Mouse (Mus musculus): ENCODE results near the gene Eml2. TPM values are rescaled to one million over a fixed set of nuclear protein-coding genes. Genes with fewer than 3 reads are reported as not detected.

Gene Eml2
- total RNA-seq, 2 experiments from 2014 or later: 131 to 138 TPM

DNA sequence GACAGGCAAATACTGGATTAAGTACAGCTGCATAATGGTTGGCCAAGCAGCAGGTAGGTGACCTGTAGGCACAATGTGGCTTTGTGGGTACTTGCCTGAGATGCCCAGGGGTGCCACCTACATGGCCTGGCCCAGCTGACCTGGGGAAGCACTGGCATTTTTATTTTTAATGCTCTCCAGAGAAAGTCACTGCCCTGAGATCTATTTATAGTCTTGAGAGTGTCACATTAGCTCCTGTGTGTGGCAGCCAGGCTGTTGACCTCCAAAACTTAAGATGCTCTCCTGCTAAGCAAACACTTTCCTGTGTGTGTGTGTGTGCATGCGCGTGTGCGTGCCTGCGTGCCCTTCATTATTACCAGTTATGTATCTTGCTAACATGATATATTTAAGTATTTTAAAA, 62.1 kb downstream of the Eml2 start:
- Histone ChIP-seq H3K27ac (no peak overlapping the region), H3K4me3 (no peak overlapping the region)
- DNase-seq (ENCODE audit: extremely low spot score in 1 of 2, low spot score in 2 of 2): no peak
- intact Hi-C loops (cut with DNase I): loop anchor here (2.0 kb wide), 1 partner anchor 38 kb away; no protein-coding TSS in a partner anchor
- TF ChIP-seq CTCF (IDR thresholded peaks at IDR 0.05): no peak

DNA sequence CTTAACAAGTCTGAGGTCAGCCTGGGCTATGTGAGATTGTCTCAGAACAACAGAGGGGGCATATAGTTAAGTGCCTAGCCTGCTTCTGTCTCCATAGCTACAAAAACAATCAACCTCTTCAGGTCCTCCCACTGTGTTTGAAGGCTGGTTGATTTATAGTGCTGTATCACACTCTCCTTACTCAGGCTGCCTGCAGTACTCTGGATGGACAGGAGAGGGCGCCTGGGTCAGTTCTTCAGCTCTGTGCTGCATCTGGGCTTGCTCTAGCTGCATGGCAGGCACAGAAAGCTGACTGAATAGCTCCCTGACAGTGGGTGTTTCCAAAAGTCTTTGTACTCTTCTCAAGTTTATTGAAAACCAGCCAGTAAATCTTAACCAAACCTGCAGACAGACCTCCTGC, 63.2 kb downstream of the Eml2 start:
- intact Hi-C loops (cut with DNase I): loop anchor here (1.0 to 2.0 kb wide), 3 partner anchors 37 to 103 kb away; no protein-coding TSS in a partner anchor
- DNase-seq (ENCODE audit: extremely low spot score in 1 of 2, low spot score in 2 of 2): peak; percentile 87 to 94
- no peak overlapping the region for H3K4me3 ChIP-seq
- TF ChIP-seq CTCF (IDR thresholded peaks at IDR 0.05): peak; percentile 99
- no peak overlapping the region for H3K27ac ChIP-seq

DNA sequence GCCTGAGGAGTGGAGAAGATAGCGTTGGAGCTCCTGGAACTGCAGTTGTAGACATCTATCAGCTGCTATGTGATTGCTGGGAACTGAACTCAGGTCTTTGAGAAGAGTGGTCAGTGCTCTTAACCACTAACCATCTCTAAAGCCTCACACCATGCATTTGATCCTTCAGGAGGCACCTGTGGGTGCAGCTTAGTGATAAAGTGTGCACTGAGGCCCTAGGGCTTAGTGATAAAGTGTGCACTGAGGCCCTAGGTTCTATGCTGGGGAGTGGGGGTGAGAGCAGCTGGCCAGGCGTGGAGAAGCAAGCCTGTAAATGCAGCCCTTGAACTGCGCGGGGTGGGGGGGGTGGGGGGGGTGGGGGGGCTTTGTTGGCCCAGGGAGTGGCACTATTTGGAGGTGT, 63.8 kb downstream of the Eml2 start:
- TF ChIP-seq CTCF (IDR thresholded peaks at IDR 0.05): no peak
- DNase-seq (ENCODE audit: extremely low spot score in 1 of 2, low spot score in 2 of 2): no peak
- intact Hi-C loops (cut with DNase I): loop anchor here (1.0 to 2.0 kb wide), 3 partner anchors 37 to 102 kb away; no protein-coding TSS in a partner anchor
- H3K27ac ChIP-seq: no peak overlapping the region
- no peak overlapping the region for H3K4me3 ChIP-seq

DNA sequence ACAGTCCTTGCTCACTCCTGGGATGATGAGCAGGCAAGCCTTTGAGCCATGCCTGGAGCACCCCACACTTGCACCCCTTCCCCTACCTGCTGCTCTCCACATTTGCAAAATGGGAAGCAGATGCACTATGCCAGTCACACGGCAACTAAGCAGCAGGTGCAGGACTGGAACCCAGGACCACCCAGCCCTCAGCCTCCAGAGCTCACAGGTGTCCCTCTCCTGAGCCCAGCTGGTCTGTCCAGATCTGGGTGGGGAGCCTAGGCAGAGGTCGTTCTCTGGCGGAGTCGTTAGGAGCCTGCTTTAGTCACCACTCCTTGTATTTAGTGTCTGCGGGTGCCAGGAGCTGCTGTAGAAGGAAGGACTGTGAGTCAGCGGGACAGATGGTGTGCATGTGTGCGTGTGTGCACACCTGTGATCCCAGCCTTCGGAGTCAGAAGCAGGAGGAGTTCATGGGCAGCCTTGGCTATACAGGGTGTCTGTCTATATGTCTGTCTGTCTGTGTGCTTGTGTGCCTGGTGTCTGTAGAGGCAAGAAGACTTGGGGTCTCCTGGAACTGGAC, 64.8 kb downstream of the Eml2 start:
- 0 out of 2 replicates have a peak overlapping the region, but pooled peaks have one; percentile 12 for H3K27ac ChIP-seq
- no peak overlapping the region for H3K4me3 ChIP-seq
- DNase-seq (ENCODE audit: extremely low spot score in 1 of 2, low spot score in 2 of 2): peak in 1 of 2 experiments; percentile 38
- intact Hi-C loops (cut with DNase I): no loop called here
- TF ChIP-seq CTCF (IDR thresholded peaks at IDR 0.05): no peak

DNA sequence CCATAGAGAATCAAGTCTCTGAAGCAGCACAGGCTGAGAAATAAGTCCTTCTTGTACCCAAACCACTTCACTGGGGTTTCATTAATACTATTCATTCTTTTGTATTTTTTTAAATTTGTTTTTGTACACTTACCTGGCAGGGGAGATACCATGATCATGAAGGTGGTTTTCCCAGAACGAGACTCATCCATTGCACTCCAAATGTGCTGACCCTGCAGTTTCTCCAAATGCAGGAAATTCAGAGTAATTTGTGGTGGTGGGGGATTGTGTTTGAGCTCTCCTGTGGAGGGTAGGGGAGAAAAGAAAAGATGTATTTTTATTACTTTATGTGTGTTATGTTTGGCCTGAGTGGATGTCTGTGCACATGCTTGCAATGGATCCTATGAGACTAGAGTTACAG, 65.8 kb downstream of the Eml2 start:
- intact Hi-C loops (cut with DNase I): no loop called here
- Histone ChIP-seq H3K4me3 (no peak overlapping the region), H3K27ac (no peak overlapping the region)
- DNase-seq (ENCODE audit: extremely low spot score in 1 of 2, low spot score in 2 of 2): no peak
- TF ChIP-seq CTCF (IDR thresholded peaks at IDR 0.05): no peak

DNA sequence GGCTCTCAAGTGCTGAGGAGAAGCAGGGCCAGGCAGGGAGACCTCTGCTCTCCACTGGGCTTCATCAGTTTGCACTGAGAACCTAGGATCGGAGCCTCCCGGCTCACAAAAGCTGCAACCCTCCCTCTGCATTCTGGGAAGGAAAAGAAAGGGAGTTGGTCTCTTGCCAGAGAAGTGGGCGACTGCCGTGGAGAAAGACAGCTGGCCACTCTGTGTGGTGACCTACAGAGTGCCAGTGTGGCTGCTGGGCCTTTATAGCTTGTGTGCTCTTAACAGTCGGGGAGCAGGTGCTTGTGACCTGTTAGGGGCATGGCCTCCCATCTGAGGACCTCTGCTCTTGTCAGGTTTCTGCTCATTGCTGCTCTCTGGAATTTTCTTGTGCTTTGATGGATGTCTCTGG, 67.6 kb downstream of the Eml2 start:
- DNase-seq (ENCODE audit: extremely low spot score in 1 of 2, low spot score in 2 of 2): peak in 1 of 2 experiments; percentile 42
- intact Hi-C loops (cut with DNase I): no loop called here
- peak overlapping the region; percentile 34; the same call in 1 of the 2 replicates for H3K27ac ChIP-seq
- no peak overlapping the region for H3K4me3 ChIP-seq
- TF ChIP-seq CTCF (IDR thresholded peaks at IDR 0.05): no peak

DNA sequence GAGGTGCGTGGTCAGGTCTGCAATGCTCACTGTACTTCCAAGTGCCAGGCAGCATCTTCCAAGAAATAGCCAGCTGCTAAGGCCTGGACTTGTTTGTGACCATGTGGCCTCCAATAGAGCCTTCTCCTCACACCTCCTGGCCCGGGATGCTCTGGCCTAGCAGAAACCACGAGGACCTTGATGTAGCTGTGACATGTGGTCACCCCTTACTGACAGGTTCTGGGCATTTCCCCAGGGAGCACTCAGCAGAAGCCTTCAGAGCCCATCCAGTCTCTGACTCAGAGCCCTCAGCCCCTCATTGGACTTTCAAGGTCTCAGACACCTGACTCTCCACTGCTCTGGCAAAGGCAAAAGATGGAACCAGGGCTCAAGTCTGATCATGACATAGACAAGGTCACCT, 68.9 kb downstream of the Eml2 start:
- DNase-seq (ENCODE audit: extremely low spot score in 1 of 2, low spot score in 2 of 2): no peak
- no peak for TF ChIP-seq CTCF (IDR thresholded peaks at IDR 0.05)
- Histone ChIP-seq H3K27ac (peak overlapping the region; percentile 11; the same call in 1 of the 2 replicates), H3K4me3 (no peak overlapping the region)
- intact Hi-C loops (cut with DNase I): no loop called here

DNA sequence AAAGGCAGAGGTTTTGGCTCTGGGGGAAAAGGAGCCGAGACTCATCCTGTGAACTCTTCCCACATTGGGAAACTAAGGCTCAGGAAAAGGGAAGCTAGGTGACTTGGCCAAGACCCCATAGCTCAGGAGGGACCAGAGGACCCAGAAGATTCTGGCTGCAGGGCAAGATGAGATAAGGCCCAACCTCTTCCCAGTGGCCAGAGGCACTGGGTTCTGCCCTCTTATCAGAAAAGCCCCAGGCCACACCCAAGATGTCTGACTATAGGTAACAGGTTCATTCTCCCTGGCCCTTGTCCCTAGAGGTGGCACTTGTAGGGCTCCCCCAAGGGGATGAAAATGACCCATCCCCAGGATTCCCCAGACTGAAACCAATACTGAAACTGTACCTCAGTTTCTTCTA, 70.6 kb downstream of the Eml2 start:
- no peak for TF ChIP-seq CTCF (IDR thresholded peaks at IDR 0.05)

DNA sequence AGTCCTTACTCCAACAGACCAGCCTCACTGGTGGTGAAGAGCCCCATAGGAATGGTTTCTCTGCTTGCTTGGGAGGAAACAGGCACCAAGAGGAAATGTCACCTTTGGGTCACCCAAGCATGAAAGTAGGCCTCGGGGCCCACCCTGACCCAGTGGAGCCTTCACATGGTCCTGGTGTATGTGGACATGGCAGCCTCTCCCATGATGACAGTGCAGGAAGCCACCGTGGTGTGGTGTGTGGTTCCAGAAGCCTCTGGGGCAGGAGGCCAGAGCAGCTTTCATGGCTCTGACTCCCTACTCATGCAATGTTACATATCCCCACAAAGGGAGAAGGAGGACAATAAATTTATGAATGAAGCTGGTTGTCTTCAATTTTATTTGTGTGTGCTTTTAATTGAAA, 71.3 kb downstream of the Eml2 start:
- no peak overlapping the region for H3K27ac ChIP-seq
- intact Hi-C loops (cut with DNase I): no loop called here
- no peak for DNase-seq (ENCODE audit: extremely low spot score in 1 of 2, low spot score in 2 of 2)
- TF ChIP-seq CTCF (IDR thresholded peaks at IDR 0.05): no peak
- no peak overlapping the region for H3K4me3 ChIP-seq

More for the DNA sequence above, 70.6 kb downstream of the Eml2 start:
- Histone ChIP-seq H3K4me3 (no peak overlapping the region), H3K27ac (no peak overlapping the region)
- intact Hi-C loops (cut with DNase I): no loop called here
- no peak for DNase-seq (ENCODE audit: extremely low spot score in 1 of 2, low spot score in 2 of 2)

DNA sequence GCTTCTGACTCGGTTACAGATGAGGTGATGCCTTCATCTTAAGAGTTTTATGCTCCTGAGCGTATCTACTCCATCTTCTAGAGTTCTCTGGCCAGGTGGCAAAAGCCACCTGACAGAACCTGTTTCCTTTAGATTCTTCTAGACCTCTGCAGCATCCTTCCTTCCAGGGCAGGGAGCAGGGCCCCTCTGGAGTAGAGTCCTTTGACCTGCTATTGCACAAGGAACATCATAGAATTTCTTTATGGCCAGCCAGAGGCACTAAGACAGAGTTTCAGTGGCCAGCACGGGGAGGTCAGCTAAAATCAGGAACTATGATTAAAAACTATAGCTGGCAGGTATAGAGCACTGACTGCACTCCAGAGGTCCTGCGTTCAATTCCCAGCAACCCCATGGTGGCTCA, 75.9 kb downstream of the Eml2 start:
- intact Hi-C loops (cut with DNase I): no loop called here
- H3K27ac ChIP-seq: no peak overlapping the region
- H3K4me3 ChIP-seq: no peak overlapping the region
- no peak for DNase-seq (ENCODE audit: extremely low spot score in 1 of 2, low spot score in 2 of 2)
- TF ChIP-seq CTCF (IDR thresholded peaks at IDR 0.05): no peak

DNA sequence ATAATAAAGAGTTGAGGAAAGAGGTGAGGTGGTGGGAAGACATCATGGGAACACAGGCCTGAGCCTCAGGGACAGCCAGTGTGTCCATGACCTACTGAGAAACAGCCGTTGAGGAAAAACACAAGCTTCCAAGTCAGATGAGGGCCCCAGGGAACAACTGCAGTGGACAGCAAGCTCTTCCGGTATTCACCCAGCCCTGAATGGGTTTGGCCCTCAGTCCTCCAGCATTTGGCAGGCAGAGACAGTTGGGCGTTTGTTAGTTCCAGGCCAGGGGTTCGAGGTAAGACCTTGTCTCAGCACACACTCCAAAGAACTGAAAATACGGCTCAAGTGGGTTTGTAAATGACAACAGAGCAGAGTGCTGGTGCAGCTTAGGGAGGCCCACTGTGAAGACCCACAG, 77.2 kb downstream of the Eml2 start:
- TF ChIP-seq CTCF (IDR thresholded peaks at IDR 0.05): no peak
- H3K4me3 ChIP-seq: no peak overlapping the region
- DNase-seq (ENCODE audit: extremely low spot score in 1 of 2, low spot score in 2 of 2): no peak
- H3K27ac ChIP-seq: no peak overlapping the region
- intact Hi-C loops (cut with DNase I): no loop called here

DNA sequence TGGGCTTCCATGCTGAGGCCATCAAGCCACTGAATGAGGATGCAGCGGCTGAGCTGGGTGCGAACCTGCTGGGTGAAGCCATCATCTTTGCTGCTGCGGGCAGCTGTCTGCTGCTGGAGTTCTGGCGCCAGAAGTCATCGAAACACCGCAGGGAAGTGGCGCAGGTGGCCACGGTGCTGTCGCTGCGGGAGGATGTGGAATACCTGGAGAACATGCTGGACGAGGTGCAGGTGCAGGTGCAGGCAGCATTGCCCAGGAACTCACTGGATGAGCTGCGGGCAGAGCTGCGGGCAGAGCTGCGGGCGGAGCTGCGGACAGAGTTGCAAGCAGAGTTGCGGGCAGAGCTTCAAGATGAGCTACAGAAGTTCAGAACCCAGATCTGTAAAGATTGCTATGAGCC, 79.2 kb downstream of the Eml2 start:
- intact Hi-C loops (cut with DNase I): no loop called here
- no peak for TF ChIP-seq CTCF (IDR thresholded peaks at IDR 0.05)
- no peak overlapping the region for H3K27ac ChIP-seq
- DNase-seq (ENCODE audit: extremely low spot score in 1 of 2, low spot score in 2 of 2): no peak
- no peak overlapping the region for H3K4me3 ChIP-seq

Small RNA genes lying within 50 kb of the gene (microRNA-seq; reads per million reads assigned to microRNA genes)
- gene Mir330: 12,883 to 14,318 reads per million in 2 experiments

Other genes with a start within 250 kb of the Eml2 start
- gene Nanos2, start 189.0 kb upstream of the Eml2 start, total RNA-seq (2021): under 1 TPM; 0.51 to 0.86 TPM
- 10 to 100 TPM; 50.6 to 61.2 TPM for gene Mypop, start 185.2 kb upstream of the Eml2 start, total RNA-seq (2021)
- gene Irf2bp1, start 172.4 kb upstream of the Eml2 start, total RNA-seq (2021): 10 to 100 TPM; 47.7 to 49.2 TPM
- not detected for gene Foxa3, start 152.9 kb upstream of the Eml2 start, total RNA-seq (2021)
- gene Sympk, start 152.0 kb upstream of the Eml2 start, total RNA-seq (2021): 100 to 1,000 TPM; 126 to 133 TPM
- under 1 TPM; 0.27 to 0.30 TPM for gene Rsph6a, start 121.7 kb upstream of the Eml2 start, total RNA-seq (2021)
- gene Dmwd, start 100.2 kb upstream of the Eml2 start, total RNA-seq (2021): 100 to 1,000 TPM; 141 to 143 TPM
- gene Dmpk, start 92.6 kb upstream of the Eml2 start, total RNA-seq (2021): 10 to 100 TPM; 35.2 to 50.4 TPM
- 1 to 10 TPM; 1.9 to 2.0 TPM for gene Six5, start 81.8 kb upstream of the Eml2 start, total RNA-seq (2021)
- gene Gm4969, start 58.1 kb upstream of the Eml2 start, total RNA-seq (2021): under 1 TPM; 0.21 to 0.27 TPM
- 10 to 100 TPM; 13.4 to 14.3 TPM for gene Fbxo46, start 56.6 kb upstream of the Eml2 start, total RNA-seq (2021)
- gene Qpctl, start 27.1 kb upstream of the Eml2 start, total RNA-seq (2021): 10 to 100 TPM; 14.8 to 16.3 TPM
- gene Snrpd2, start 26.7 kb upstream of the Eml2 start, total RNA-seq (2021): 10 to 100 TPM; 69.8 to 73.3 TPM
- 1 to 10 TPM; 1.8 to 1.9 TPM for gene Gipr, start 10.3 kb upstream of the Eml2 start, total RNA-seq (2021)
- 1 to 10 TPM; 2.4 to 3.8 TPM for gene Gpr4, start 36.1 kb downstream of the Eml2 start, total RNA-seq (2021)
- gene Opa3, start 51.9 kb downstream of the Eml2 start, total RNA-seq (2021): 10 to 100 TPM; 42.7 to 46.8 TPM
- 10 to 100 TPM; 13.2 to 14.6 TPM for gene Vasp, start 95.4 kb downstream of the Eml2 start, total RNA-seq (2021)
- not detected for gene Ppm1n, start 103.6 kb downstream of the Eml2 start, total RNA-seq (2021)
- gene Rtn2, start 106.2 kb downstream of the Eml2 start, total RNA-seq (2021): 100 to 1,000 TPM; 110 to 122 TPM
- gene Fosb, start 133.6 kb downstream of the Eml2 start, total RNA-seq (2021): 10 to 100 TPM; 27.0 to 59.5 TPM
- gene Ercc1, start 168.4 kb downstream of the Eml2 start, total RNA-seq (2021): 10 to 100 TPM; 48.9 to 51.8 TPM
- 10 to 100 TPM; 17.0 to 17.8 TPM for gene Cd3eap, start 183.1 kb downstream of the Eml2 start, total RNA-seq (2021)
- gene Ppp1r13l, start 183.3 kb downstream of the Eml2 start, total RNA-seq (2021): 1 to 10 TPM; 7.7 to 7.8 TPM
- gene Ercc2, start 205.6 kb downstream of the Eml2 start, total RNA-seq (2021): 10 to 100 TPM; 37.2 TPM
- 1 to 10 TPM; 2.4 to 4.1 TPM for gene Klc3, start 227.7 kb downstream of the Eml2 start, total RNA-seq (2021)
- gene Ckm, start 228.4 kb downstream of the Eml2 start, total RNA-seq (2021): not detected

Measured in left cerebral cortex, adult 2 months (tissue).